Mouse (Mus musculus): ENCODE results near the gene Ldha. TPM values are rescaled to one million over a fixed set of nuclear protein-coding genes. Genes with fewer than 3 reads are reported as not detected.
A peak's percentile ranks its signal among the peaks of the same experiment; 100 is the strongest.
"Not testable (repeated sequence)": the region's sequence is repeated elsewhere in the genome, so short reads cannot be mapped to it uniquely, and the experiment has no call there.

Ldha gene
- 2,451 TPM in 2 replicates for polyA plus RNA-seq (2014; fragmentation: Nextera tagmentation; extraction: Ambion mirVana)

DNA sequence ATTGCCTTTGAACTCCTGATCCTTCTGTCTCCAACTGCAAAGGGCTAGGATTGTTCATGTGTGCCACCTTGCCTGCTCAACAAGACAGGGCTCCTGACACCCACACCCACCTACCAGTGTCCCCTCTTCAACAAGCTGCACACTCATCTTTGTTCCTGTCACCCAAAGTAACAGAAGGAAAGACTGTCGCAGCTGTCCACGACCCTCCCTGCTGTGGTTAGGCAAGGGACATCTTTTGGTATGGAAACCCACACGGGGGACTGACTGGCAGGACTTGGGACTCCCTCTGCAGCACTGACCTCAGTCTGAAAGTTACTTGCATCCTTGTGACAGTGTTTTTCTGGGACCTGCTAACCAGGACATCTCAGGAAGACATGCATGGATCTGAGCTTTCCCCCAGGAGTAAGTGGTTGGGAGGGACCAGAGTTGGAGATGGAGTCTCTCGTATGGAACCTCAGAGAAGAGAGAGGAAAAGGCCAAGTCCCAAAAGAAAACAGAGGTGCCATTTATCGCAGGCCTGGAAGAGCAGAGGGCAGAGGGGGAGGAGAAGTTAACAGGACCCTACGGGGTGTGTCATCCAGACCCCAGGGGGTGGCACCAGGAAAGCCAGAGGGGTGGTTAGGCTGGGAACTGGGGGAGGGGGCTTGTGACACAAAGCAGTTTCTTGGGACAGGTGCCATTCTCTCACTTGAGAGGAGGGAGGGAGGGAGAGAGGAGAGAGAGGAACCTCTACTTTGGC lies at the start of gene Ldha:
Gene Ldha, plus strand, starts transcription at position 689 of the 739 bp plus-strand sequence.
- Histone ChIP-seq H3K9ac (ENCODE audit: low read length) (no peak within 1 kb of the TSS), H3K4me2 (ENCODE audit: low read length) (no peak within 1 kb of the TSS), H3K9me3 (ENCODE audit: control insufficient read depth, low read length) (no peaks in the 10 kb centered on the region), H3K27ac (ENCODE audit: low read depth) (no peak within 1 kb of the TSS), H3K27me3 (replicated peaks; ENCODE audit: control insufficient read depth, insufficient read depth, low read length) (no peaks in the 10 kb centered on the region), H3K36me3 (ENCODE audit: control insufficient read depth, insufficient read depth, low read length) (no peaks in the 10 kb centered on the region), H3K4me3 (ENCODE audit: low read depth, low read length) (no peak within 1 kb of the TSS), H3K4me1 (replicated peaks; ENCODE audit: control insufficient read depth, insufficient read depth, low read length) (peaks cover 30% of the 10 kb centered on the region)
- no peak for ATAC-seq (replicated peaks; ENCODE audit: low FRiP score, low TSS enrichment, low read depth)
- 30% methylated on average over 6 of the region's 6 CpGs for WGBS
- DNase-seq (ENCODE audit: low spot score), result no peak

DNA sequence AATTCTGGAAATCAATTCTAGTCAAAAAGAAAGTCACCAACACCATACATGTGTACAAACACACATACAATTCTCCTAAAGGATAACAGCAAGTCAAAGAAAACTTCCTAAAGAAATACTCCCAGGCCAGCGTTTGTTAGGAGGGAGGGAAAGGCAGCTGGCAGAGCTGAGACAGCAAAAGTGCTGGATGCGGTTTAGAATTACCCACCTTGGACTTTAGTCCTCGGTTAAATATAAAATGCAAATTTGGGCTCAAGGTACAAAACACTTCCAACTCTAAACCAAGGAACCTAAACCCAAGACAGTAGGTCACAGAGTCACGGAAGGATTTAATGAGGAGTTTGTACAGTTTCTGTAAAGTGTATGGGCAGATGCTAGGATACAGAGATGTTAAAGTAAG lies 47.4 kb upstream of the Ldha start:
- WGBS, result 82% methylated on average over 4 of the region's 4 CpGs
- no peak for ATAC-seq (replicated peaks; ENCODE audit: low FRiP score, low TSS enrichment, low read depth)
- no peak for DNase-seq (ENCODE audit: low spot score)
- peaks cover 18% of the 10 kb centered on the region for H3K36me3 ChIP-seq (ENCODE audit: control insufficient read depth, insufficient read depth, low read length)
- H3K9ac ChIP-seq (ENCODE audit: low read length), result no peak overlapping the region
- H3K4me3 ChIP-seq (ENCODE audit: low read depth, low read length), result no peak overlapping the region
- no peaks in the 10 kb centered on the region for H3K27me3 ChIP-seq (replicated peaks; ENCODE audit: control insufficient read depth, insufficient read depth, low read length)
- no peak overlapping the region for H3K4me2 ChIP-seq (ENCODE audit: low read length)
- no peaks in the 10 kb centered on the region for H3K9me3 ChIP-seq (ENCODE audit: control insufficient read depth, low read length)
- H3K27ac ChIP-seq (ENCODE audit: low read depth), result no peak overlapping the region
- H3K4me1 ChIP-seq (replicated peaks; ENCODE audit: control insufficient read depth, insufficient read depth, low read length), result peaks cover 19% of the 10 kb centered on the region

DNA sequence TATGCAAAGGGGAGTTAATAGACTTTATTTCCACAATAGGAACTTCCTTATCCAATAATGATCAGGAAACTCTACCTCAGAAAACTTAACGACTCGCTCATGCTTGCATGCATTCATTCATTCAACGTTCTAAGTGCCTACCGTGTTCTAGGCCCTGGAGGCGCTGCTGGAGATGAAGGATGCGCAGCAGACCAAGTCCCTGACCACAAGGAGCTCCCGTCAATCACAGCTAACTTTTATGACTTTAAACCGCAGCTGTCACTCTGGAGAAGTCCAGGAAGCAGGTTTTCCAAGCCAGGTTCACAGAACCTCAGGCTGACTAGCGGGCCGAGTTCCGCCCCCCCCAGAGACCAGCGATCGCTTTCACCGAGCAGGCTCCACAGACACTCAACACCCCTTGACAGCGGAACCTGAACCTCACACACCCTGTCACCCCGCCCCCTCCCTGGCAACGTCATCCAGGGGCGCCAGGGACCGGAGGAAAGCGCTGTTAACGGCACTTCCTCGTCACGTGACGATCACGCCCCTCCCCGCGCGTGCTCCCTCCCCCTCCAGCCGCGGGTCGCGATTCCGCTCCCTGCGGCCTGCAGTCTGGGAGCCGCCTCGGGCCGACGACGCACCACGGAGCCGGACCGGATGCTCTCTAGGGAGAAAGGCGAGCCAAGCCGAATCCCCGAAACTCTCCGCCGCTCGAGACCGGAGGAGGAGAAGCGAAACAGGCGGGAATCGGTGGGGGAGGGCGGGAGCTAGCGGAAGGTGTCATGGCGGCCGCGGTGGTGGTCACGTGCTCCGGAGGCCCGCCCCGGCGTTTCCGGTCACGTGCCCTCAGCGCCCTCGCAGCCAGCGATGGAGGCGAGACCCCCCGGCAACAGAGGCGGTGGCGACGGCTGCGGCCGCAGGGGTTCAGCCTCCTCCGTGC lies 45.7 kb upstream of the Ldha start, which contains the start of the genes Hps5 and Gtf2h1:
Gene Hps5, minus strand, starts transcription at position 778 of the 919 bp plus-strand sequence.
Gene Gtf2h1, plus strand, starts transcription at position 817 of the 919 bp plus-strand sequence.
- H3K36me3 ChIP-seq (ENCODE audit: control insufficient read depth, insufficient read depth, low read length), result peaks cover 27% of the 10 kb centered on the region
- H3K4me2 ChIP-seq (ENCODE audit: low read length), result peak within 1 kb of the TSS; percentile 94
- under 1% methylated on average over 65 of the region's 75 CpGs for WGBS
- H3K4me3 ChIP-seq (ENCODE audit: low read depth, low read length), result peak within 1 kb of the TSS; percentile 99
- peak within 1 kb of the TSS; percentile 93 for H3K27ac ChIP-seq (ENCODE audit: low read depth)
- H3K4me1 ChIP-seq (replicated peaks; ENCODE audit: control insufficient read depth, insufficient read depth, low read length), result peaks cover 19% of the 10 kb centered on the region
- H3K27me3 ChIP-seq (replicated peaks; ENCODE audit: control insufficient read depth, insufficient read depth, low read length), result no peaks in the 10 kb centered on the region
- H3K9ac ChIP-seq (ENCODE audit: low read length), result peak within 1 kb of the TSS; percentile 92
- peak; percentile 99 for DNase-seq (ENCODE audit: low spot score)
- ATAC-seq (replicated peaks; ENCODE audit: low FRiP score, low TSS enrichment, low read depth), result peak; percentile 98
- H3K9me3 ChIP-seq (ENCODE audit: control insufficient read depth, low read length), result no peaks in the 10 kb centered on the region

DNA sequence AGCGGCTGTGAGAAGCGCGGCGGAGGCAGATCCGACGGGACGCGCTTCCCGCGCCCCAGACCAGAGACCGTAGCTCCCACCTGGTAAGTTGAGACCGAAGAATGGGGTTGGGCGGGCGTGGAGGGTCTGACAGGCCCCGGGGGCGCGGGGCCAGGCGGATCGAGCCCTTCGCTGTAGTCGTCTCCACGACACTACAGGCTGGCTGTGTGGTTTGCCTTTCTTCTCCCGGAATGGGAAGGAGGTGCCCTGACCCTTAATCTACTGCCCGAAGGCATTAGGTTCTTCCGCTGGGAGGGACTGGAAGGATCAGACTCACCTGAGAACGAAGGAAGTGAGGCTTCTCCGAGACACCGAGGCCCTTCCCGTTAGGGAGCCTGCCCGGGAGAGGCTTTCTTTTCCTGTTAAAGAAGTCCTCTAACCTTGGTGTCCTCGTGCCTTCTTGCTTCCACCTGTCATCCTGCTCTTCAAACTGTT lies 45.0 kb upstream of the Ldha start:
- ATAC-seq (replicated peaks; ENCODE audit: low FRiP score, low TSS enrichment, low read depth), result no peak; the same call in 1 of the 2 replicates

DNA sequence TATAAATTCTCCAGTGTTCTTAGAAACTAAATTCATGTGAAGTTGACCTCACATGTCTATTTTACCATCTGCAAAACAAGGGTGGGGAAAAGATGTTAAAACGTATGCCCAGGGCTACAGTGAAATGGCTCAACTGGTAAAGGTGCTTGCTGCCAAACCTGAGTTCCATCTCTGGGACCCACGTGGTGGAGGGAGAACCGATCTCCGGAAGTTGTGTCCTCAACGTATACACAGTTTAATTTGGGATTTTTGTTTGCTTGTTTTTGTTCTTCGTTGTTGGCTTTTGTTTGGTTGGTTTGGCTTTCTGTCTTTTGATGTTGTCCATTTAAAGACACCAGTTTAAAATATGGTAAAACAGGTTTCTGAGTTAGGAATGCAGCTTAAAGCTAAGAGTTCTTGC lies 44.5 kb upstream of the Ldha start:
- H3K27ac ChIP-seq (ENCODE audit: low read depth), result no peak overlapping the region
- peak overlapping the region; percentile 99 for H3K4me3 ChIP-seq (ENCODE audit: low read depth, low read length)
- no peaks in the 10 kb centered on the region for H3K9me3 ChIP-seq (ENCODE audit: control insufficient read depth, low read length)
- DNase-seq (ENCODE audit: low spot score), result no peak
- peaks cover 19% of the 10 kb centered on the region for H3K4me1 ChIP-seq (replicated peaks; ENCODE audit: control insufficient read depth, insufficient read depth, low read length)
- peak overlapping the region; percentile 92 for H3K9ac ChIP-seq (ENCODE audit: low read length)
- H3K27me3 ChIP-seq (replicated peaks; ENCODE audit: control insufficient read depth, insufficient read depth, low read length), result no peaks in the 10 kb centered on the region
- ATAC-seq (replicated peaks; ENCODE audit: low FRiP score, low TSS enrichment, low read depth), result no peak
- WGBS, result 46% methylated on average over 6 of the region's 6 CpGs
- peak overlapping the region; percentile 94 for H3K4me2 ChIP-seq (ENCODE audit: low read length)
- H3K36me3 ChIP-seq (ENCODE audit: control insufficient read depth, insufficient read depth, low read length), result peaks cover 30% of the 10 kb centered on the region

More for the DNA sequence above, 45.0 kb upstream of the Ldha start:
- DNase-seq (ENCODE audit: low spot score), result no peak
- peaks cover 19% of the 10 kb centered on the region for H3K4me1 ChIP-seq (replicated peaks; ENCODE audit: control insufficient read depth, insufficient read depth, low read length)
- H3K4me3 ChIP-seq (ENCODE audit: low read depth, low read length), result peak overlapping the region; percentile 99
- H3K9ac ChIP-seq (ENCODE audit: low read length), result peak overlapping the region; percentile 92
- peaks cover 25% of the 10 kb centered on the region for H3K36me3 ChIP-seq (ENCODE audit: control insufficient read depth, insufficient read depth, low read length)
- H3K9me3 ChIP-seq (ENCODE audit: control insufficient read depth, low read length), result no peaks in the 10 kb centered on the region
- peak overlapping the region; percentile 94 for H3K4me2 ChIP-seq (ENCODE audit: low read length)
- peak overlapping the region; percentile 93 for H3K27ac ChIP-seq (ENCODE audit: low read depth)
- H3K27me3 ChIP-seq (replicated peaks; ENCODE audit: control insufficient read depth, insufficient read depth, low read length), result no peaks in the 10 kb centered on the region
- under 1% methylated on average over 23 of the region's 31 CpGs for WGBS

DNA sequence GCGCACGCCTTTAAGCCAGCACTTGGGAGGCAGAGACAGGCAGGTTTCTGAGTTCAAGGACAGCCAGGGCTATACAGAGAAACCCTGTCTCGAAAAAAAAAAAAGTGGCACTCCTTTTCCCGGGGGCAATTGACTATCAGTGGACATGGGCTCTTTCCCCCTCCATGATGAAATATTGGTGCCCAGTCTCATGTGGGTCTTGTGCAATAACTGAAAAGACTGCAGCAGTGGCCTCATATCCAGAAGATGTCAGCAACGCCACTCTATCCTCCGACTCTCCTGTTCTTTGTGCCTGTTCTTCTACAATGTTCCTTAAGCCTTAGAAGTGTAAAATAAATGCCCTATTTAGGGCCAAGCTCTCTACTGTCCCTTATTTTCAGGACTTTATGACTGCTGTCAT lies 30.9 kb upstream of the Ldha start:
- ATAC-seq (replicated peaks; ENCODE audit: low FRiP score, low TSS enrichment, low read depth) (no peak), DNase-seq (ENCODE audit: low spot score) (no peak)
- H3K27ac ChIP-seq (ENCODE audit: low read depth), result no peak overlapping the region
- H3K4me3 ChIP-seq (ENCODE audit: low read depth, low read length), result no peak overlapping the region
- no peaks in the 10 kb centered on the region for H3K4me1 ChIP-seq (replicated peaks; ENCODE audit: control insufficient read depth, insufficient read depth, low read length)
- H3K4me2 ChIP-seq (ENCODE audit: low read length), result no peak overlapping the region
- H3K9ac ChIP-seq (ENCODE audit: low read length), result no peak overlapping the region
- peaks cover 90% of the 10 kb centered on the region for H3K36me3 ChIP-seq (ENCODE audit: control insufficient read depth, insufficient read depth, low read length)
- WGBS, result 97% methylated on average over 6 of the region's 6 CpGs
- H3K27me3 ChIP-seq (replicated peaks; ENCODE audit: control insufficient read depth, insufficient read depth, low read length), result no peaks in the 10 kb centered on the region
- no peaks in the 10 kb centered on the region for H3K9me3 ChIP-seq (ENCODE audit: control insufficient read depth, low read length)

DNA sequence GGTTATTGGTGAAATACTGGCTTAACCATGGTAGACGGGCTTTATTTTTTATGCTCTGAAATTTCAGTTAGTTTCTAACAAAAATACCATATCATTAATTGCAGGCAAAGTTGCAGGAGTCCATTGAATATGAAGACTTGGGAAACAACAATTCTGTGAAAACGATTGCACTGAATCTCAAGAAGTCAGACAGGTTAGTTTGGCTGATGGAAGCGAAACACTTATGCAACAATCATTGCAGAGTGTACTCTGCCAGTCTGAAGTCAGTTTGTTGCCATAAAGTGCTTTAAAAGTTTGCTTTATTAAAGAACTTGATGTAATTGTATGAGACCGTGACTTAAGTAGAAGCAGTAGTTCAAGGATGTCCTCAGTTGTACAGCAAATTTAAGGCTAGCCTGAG lies 27.3 kb upstream of the Ldha start:
- peaks cover 90% of the 10 kb centered on the region for H3K36me3 ChIP-seq (ENCODE audit: control insufficient read depth, insufficient read depth, low read length)
- no peak overlapping the region for H3K27ac ChIP-seq (ENCODE audit: low read depth)
- 90% methylated on average over 4 of the region's 4 CpGs for WGBS
- ATAC-seq (replicated peaks; ENCODE audit: low FRiP score, low TSS enrichment, low read depth) (no peak), DNase-seq (ENCODE audit: low spot score) (no peak)
- no peaks in the 10 kb centered on the region for H3K4me1 ChIP-seq (replicated peaks; ENCODE audit: control insufficient read depth, insufficient read depth, low read length)
- no peaks in the 10 kb centered on the region for H3K9me3 ChIP-seq (ENCODE audit: control insufficient read depth, low read length)
- H3K27me3 ChIP-seq (replicated peaks; ENCODE audit: control insufficient read depth, insufficient read depth, low read length), result no peaks in the 10 kb centered on the region
- H3K4me2 ChIP-seq (ENCODE audit: low read length), result no peak overlapping the region
- H3K4me3 ChIP-seq (ENCODE audit: low read depth, low read length), result no peak overlapping the region
- no peak overlapping the region for H3K9ac ChIP-seq (ENCODE audit: low read length)

DNA sequence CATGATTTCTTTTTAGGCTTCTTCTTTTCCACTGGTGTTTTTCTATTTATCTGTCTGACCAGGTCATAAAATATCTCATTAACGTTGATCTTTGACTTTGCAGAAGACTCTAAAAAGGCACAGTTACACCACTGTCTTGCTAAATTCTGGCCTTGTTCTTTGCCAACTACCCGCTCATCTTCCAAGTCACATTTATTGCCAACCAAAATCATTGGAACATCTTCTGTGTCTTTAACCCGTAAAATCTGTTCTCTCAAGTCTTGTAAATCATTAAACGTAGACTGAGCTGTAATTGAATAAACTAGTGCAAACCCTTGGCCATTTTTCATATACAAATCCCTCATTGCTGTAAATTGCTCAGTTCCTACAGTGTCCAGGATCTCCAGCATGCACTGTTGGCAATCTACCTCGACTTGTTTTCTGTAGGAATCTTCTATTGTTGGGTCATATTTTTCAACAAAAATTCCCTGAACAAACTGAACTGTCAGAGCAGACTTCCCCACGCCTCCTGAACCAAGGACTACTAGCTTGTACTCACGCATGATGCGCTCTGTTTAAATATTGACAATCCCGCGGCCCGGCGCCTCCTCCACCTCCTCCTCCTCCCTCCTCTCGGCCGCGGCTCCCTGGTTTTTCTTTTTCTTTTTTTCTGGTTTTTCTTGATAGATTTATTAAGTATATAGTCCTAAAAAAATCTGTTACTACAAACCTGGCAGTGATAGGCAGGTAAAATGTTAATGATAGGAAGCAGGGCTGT lies 20.2 kb upstream of the Ldha start:
- WGBS, result 67% methylated on average over 15 of the region's 15 CpGs
- H3K9ac ChIP-seq (ENCODE audit: low read length); DNase-seq (ENCODE audit: low spot score); H3K27me3 ChIP-seq (replicated peaks; ENCODE audit: control insufficient read depth, insufficient read depth, low read length); H3K27ac ChIP-seq (ENCODE audit: low read depth); ATAC-seq (replicated peaks; ENCODE audit: low FRiP score, low TSS enrichment, low read depth); H3K4me3 ChIP-seq (ENCODE audit: low read depth, low read length); H3K4me2 ChIP-seq (ENCODE audit: low read length); H3K9me3 ChIP-seq (ENCODE audit: control insufficient read depth, low read length); H3K4me1 ChIP-seq (replicated peaks; ENCODE audit: control insufficient read depth, insufficient read depth, low read length): not testable (repeated sequence)
- H3K36me3 ChIP-seq (ENCODE audit: control insufficient read depth, insufficient read depth, low read length), result peaks cover 66% of the 10 kb centered on the region
